10 mouse cellular contexts compared by ENCODE assay signal in the genomic region with DNA sequence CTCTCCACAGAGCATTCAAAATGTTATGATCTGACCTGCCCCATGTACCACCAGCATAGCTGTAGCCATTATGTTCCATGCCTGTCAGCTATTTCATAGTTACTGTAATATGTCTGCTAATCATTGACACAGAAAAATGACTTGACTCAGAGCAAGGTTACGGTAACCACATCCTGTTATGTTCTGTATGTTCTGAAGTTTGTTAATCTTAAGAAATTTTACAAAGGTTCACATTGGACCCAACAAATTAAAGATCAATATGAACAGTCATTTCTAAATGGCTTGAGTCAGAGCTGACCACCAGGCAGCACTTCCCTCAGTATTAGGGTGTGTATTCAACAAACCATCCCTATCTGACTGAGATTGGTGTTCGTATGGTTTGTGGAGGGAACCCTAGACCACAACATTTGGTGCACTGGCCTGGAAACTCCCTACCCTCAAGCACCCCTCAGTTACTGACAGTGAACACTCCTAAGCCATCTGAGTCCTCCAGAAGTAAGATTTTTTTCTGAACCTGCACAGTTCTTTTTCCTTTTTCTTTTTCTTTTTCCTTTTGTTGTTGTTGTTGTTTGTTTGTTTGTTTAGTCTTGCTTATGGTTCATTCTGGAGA. TPM values are rescaled to one million over a fixed set of nuclear protein-coding genes. Genes with fewer than 3 reads are reported as not detected.
A peak's percentile ranks its signal among the peaks of the same experiment; 100 is the strongest.
DNase-seq lines count a peak whose midpoint lies in the region.
"Had no signal": no experiment of that assay in that cellular context is flagged by ENCODE, and none has a peak within 500 bp of the region (broad histone marks: within the 10 kb centered on the region; RNA-seq: fewer than 3 reads in every experiment).

No protein-coding gene starts in this region.

- intact Hi-C loops in gastrocnemius, postnatal 36 days (cut with DNase I) = no loop called here

- peak; percentile 87 for DNase-seq in CD4-positive helper T cell, adult 2 months (ENCODE audit: low read depth, low spot score)
- peak; percentile 83 for DNase-seq in T-cell, adult 2 months (ENCODE audit: low spot score)
- DNase-seq in naive thymus-derived CD4-positive, alpha-beta T cell, adult 2 months (ENCODE audit: low read depth) = peak; percentile 90
- peak; percentile 63 for DNase-seq in thymus, postnatal 25 days
- no peak for DNase-seq in gastrocnemius, postnatal 4 days (ENCODE audit: low spot score in 2 of 2)
- no peak for DNase-seq in embryo, embryonic 10 days (ENCODE audit: low spot score)
- no peak for DNase-seq in gastrocnemius, postnatal 36 days
- DNase-seq: cerebellum, adult 9-10 months; kidney, postnatal 4 days; right cerebral cortex, postnatal 14 days had no signal

RNA-seq across cellular contexts. Expression of gene Tasp1, which starts 24.0 kb away (rescaled TPM):
- 1 to 10 TPM; 7.9 to 8.6 TPM for total RNA-seq in gastrocnemius, postnatal 4 days (2021)
- total RNA-seq in gastrocnemius, postnatal 36 days (2021) = 1 to 10 TPM; 4.6 to 5.2 TPM

Comparison
In these comparisons a context has a peak if more than half of its experiments do, and no peak if none do; other contexts are left out.
1. DNase-seq: peak in CD4-positive helper T cell, adult 2 months (single experiment), T-cell, adult 2 months (single experiment), naive thymus-derived CD4-positive, alpha-beta T cell, adult 2 months (single experiment) and thymus, postnatal 25 days (single experiment); none in gastrocnemius, postnatal 4 days (0 of 2), embryo, embryonic 10 days (single experiment) and gastrocnemius, postnatal 36 days (0 of 2).